Mouse (Mus musculus) ES-E14 (cell line): ENCODE measurements at regions not wholly inside any gene's neighbourhood (a gene's known extent, or its start where the extent isn't known, plus 50 kb on each side); places are given as distances from the start of the nearest gene placed in this dataset.

Experiments
- CHD2 ChIP-seq: IDR thresholded peaks from 2 replicates; pipeline ENCODE4 v1.6.1; 2014; ENCODE audit warnings: mild to moderate bottlenecking, low read depth, low read length, inconsistent platforms
- HCFC1 ChIP-seq: IDR thresholded peaks from 2 replicates; pipeline ENCODE4 v1.6.1; 2012; ENCODE audit warnings: low read length, inconsistent platforms, borderline replicate concordance; ENCODE audit not compliant: insufficient read depth
- MAFK ChIP-seq: IDR thresholded peaks from 2 replicates; pipeline ENCODE4 v1.6.1; 2014; ENCODE audit warnings: mild to moderate bottlenecking, low read depth, low read length, inconsistent platforms; ENCODE audit not compliant: insufficient read depth
- ZNF384 ChIP-seq: IDR thresholded peaks from 2 replicates; pipeline ENCODE4 v1.6.1; 2012; ENCODE audit warnings: low read depth, low read length, inconsistent platforms

DNA sequence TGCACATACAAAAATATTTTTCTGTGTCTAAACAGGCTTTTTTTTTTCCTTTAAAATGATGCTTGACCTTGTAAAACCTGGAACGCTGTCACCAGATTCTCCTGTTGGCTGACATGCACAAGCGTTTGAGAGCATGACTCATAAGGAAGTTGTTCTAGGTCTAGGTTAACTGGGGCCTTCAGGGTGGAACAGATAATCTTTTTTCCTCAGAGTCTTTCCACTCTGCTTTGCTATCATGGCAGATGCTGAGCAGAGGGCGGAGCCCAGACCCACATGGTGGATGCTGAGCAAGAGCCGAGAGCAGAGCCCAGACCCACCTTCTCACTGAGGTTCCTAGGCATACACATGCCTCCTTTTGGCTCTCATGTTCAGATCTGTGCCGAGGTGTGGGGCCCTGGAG is 172.6 kb downstream of the Med10 start:
- TF ChIP-seq HCFC1 (no peak), CHD2 (no peak), MAFK (no peak), ZNF384 (no peak)
